Mouse (Mus musculus): ENCODE data around the gene D930007J09Rik.

Gene D930007J09Rik

DNA sequence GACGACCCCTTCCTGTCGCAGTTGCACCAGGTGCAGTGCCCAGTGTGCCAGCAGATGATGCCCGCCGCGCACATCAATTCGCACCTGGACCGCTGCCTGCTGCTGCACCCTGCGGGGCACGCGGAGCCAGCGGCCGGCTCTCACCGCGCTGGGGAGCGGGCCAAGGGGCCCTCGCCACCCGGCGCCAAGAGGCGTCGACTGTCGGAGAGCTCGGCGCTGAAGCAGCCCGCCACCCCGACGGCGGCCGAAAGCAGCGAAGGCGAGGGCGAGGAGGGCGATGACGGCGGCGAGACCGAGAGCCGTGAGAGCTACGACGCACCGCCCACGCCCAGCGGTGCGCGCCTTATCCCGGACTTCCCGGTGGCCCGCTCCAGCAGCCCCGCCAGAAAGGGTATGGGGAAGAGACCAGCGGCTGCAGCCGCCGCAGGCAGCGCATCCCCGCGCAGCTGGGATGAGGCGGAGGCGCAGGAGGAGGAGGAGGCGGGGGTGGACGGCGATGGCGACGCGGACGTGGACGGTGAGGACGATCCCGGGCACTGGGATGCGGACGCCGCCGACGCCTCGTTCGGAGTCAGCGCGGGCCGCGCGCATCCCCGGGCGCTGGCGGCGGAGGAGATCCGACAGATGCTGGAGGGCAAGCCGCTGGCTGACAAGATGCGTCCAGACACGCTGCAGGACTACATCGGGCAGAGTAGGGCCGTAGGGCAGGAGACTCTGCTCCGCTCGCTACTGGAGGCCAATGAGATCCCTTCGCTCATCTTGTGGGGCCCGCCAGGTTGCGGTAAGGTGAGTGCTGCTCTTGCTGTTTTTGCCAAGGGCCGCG, at the start of gene D930007J09Rik:
Gene D930007J09Rik, minus strand, starts transcription at position 591 of the 823 bp plus-strand sequence.
- DNase-seq: peak; percentile 79

DNA sequence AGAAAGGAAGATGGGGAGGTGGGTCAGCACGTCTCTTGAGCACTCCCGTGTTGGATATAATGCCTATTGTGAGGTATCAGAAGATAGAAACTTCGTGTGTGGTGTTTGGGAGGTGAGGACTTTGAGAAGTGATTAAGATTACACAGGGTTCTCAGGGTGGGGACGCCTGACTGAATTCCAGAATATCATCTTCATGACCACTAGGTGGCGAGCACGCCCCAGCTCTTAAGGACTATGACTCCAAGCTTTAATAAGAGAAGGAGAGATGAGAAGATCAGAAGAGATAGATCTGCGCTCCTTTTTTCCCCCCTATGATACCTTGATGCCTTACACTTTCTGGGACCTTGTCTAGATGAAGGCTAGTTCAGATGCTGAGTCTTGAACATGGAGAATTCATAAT, 49.3 kb upstream of the D930007J09Rik start:
- peak; percentile 71 for DNase-seq

DNA sequence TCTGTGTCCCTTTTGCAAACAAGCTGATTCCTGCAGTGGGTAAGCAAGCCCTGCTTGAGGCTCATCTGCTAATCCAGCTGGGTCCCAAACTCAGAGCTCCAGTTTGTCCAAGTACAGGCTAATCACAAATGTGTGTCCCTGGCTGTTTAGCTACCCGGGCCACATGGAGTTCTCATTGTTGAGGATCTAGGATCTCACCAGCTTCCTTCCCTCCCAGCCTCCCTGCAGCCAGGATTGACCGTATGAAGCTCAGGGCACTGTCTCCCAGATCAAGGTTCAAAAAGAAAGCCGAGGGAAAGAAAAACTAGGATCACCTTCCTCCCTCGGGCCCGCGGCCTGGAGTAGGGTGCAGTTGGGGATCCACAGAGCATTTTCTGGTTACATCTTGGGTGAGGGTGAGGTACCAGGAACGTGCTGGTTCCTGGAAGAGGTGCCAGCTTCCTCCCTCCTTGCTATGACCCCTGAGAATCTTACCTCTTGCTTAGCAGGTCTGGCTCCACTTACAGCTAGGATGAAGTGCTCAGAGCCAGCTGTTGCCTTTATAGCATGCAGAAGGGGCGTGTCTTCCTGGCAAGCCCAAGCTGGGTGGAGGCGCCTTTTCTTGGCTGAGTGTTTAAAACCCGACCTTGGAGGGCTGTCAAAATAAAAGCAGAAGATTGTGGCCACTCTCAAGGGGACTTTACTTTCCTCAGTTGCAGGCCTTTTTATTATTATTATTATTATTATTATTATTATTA, 48.2 kb upstream of the D930007J09Rik start, which contains the start of gene Serpinb1a:
Gene Serpinb1a, minus strand, starts transcription at position 518 of the 737 bp plus-strand sequence.
- DNase-seq: no peak

DNA sequence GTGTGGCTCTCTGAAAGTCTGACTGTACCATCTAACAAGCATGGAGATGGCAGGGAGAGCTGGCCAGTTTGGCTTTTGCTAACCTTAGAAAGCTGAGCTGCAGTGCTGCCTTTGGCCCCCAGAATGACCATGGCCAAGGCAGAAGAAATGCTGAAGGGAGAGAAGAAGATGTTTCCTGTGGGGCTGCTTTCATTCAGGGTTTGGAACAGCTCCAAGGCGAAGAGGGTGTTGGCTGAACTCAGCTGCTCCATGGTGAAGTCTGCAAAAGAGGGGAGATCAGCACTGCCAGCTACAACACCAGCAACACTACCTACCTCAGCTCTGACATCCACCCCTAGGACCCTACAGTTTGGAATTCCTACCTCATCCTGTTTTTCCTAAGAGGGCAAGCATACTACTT, 47.5 kb upstream of the D930007J09Rik start:
- no peak for DNase-seq

DNA sequence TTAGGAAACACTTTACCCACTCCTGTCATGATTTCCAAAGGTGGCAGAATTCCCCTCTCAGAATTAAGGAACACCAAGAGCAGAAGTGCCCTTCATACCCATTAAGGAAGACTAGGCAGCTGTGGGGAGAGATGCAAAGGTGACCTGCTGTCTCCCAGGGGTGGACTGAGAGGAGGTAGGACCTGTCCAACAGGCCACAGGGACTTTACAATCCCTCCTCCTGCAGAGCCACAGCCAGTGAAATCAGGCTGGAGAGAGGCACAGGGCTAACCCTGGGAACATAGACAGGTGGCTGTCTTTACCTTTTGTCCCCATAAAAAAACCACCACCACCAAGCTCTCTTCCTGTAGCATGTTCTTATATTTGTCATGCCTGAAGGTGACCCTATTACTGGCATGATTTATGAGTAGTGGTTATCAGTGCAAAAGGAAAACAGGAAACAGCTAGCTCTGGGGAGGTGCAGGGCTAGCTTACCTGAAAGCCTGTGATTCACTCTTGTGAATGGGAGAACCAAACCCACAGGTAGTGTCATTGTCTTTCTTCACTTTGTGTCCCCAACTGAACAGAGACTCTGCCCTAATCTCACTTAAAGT, 47.0 kb upstream of the D930007J09Rik start:
- no peak for DNase-seq

DNA sequence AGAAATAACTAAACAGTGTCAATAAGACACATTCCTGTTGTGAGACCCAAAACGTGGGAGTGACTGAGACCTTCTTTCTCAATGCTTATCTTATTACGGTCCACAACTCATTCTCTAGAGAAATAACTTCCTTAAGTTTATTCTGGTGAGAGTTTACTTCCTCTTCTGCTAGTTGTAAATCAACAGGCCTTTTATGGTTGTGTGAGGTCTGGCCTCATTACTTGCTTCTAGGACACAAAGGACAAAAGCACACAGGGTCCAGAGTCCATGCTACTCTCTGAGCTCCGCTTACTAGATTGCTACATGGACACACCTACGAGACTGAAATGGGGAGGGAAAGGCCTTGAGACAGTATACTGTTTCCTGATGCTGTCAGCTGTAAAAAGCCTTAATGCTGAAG, 46.4 kb upstream of the D930007J09Rik start:
- no peak for DNase-seq

DNA sequence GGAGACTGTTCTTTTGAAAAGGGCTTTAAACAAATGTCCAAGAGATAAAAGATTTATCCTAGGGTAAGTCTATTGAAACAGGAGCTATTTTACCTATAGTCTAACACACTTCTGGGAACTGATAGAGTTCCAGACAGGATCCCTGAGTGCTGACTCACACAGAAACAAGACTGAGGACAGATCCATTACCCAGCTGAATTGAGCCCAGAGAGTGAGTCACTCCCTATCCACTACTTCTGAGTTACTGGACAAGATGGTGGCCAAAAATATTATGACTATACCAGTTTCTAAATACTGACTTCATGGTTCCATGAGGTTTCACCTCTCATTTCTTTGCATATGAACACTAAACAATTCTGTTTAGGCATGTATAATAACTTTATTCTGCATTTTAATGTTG, 43.6 kb upstream of the D930007J09Rik start:
- DNase-seq: no peak

DNA sequence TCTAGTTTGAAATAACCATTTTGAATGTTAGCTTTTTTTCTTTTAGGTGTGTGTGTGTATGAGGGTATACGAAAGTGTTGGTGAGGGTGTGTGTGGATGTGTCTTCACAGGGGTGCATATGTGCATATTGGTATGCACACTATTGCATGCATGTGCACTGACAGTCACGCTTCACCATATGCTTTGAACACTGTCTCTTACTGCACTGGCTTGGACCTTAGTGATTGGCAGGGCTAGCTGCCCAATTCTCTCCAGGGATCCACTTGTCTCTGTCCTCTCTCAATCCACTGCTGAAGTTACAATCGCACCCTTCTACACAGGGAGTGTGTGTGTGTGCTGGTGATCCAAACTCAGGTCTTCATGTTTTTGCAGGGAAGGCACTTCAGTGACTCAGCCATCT, 38.7 kb upstream of the D930007J09Rik start:
- no peak for DNase-seq

DNA sequence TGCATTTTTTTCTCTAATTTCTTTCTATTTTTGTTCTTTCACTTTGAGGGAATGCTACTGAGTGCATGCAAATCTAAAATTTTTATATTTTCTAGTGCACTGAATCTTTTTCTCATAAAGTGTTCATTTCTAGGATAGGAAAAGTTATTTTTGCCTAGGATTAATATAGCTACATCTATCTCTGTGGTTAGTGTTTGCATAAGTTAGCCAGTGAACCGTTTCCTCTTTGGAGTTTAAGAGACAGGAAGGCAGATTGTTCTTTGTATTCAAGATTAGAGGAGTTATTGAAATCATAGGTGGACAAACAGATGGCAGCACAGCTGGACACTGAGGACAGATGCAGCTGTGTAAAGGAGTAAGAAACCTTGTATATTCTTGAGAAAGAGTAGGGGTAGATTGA, 36.7 kb upstream of the D930007J09Rik start:
- DNase-seq: no peak

DNA sequence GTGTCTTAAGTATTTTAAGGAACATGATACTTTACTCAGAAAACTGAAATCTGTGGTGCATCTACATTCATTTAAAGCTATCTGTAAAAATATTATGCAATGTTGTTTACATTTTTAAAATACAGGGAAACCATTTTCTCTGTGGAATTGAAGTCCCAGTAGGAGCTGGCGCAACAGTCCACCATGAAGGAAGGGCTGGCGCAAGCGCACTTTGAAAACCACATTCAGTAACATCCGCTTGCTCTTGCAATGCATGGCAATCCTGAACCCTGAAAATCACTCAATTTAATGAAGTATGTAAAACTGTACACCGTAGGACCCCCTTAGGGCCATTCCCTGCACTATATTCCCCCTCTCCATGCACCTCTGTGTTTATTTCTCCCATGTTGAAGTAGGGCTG, 31.9 kb upstream of the D930007J09Rik start:
- DNase-seq: no peak

DNA sequence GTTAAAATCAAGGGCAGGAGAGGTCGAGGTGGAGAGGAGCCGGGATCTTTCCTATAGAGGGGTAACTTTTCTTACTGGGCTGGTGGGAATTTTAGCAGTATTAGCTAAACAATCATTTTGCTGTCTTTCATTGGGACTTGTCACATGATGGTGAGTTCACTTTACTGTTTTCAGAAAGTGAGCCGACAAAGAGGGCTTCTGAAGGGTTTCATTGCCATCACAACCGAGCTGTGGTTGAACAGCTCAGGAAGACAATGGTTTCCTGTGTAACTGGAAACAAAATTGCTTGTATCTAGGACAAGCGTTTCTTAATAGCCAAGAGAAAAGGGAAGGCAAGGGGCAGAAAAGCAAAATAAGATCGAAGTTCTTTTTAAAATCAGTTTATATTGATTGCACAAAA, 30.6 kb upstream of the D930007J09Rik start:
- DNase-seq: peak; percentile 6

DNA sequence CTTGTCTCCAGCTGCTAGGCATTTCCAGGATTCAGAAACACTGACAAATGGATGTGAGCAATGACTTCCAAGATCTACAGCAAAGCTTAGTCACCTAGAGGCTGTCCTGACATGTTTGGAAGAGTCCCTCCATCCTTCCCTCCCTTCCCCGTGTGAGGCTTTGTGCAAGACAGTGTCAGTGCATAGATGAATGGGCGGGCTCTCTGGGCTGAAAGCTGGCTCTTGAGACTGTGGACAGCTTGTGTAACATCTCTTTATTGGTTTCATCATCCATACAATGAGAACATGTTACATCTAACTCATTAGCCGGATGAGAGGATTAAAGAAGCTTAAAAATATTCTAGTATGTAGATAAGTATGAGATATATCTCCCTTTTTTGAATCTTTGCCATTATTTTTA, 30.1 kb upstream of the D930007J09Rik start:
- DNase-seq: peak; percentile 10

DNA sequence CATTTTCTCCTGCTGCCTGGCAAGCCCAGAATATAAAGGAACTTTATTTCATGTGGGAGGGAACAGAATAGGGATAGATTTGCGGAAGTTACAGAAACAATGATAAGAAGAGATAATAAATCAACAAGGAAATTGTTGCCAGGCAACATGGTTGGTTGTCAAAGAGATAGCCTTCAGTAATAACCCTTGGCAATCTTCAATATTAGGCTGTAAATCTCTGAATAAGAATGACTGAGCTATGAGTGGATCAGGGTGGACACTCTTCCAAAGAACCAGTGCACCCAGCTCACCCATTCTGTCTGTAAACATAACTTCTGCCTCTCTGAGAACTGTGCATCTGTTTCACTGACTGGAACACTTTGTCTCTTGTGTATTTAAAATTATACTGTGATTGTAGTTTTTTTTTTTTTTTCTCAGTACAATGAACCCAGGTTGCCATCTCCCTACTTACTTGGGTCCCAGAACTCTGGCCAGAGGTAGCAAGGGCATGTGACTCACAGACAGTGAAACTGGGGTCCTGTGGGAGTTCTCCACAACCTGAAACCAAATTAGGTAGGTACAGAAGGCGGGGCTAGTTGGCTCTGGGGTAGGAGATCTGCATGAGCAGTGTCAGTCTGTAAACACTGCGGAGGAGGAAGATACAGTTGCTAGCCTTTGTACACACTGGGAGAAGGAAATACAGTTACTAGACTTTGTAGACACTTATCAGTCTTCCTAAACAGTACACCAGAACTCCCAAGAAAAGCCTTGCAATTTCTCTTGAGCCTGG, 29.0 kb upstream of the D930007J09Rik start:
- DNase-seq: no peak

DNA sequence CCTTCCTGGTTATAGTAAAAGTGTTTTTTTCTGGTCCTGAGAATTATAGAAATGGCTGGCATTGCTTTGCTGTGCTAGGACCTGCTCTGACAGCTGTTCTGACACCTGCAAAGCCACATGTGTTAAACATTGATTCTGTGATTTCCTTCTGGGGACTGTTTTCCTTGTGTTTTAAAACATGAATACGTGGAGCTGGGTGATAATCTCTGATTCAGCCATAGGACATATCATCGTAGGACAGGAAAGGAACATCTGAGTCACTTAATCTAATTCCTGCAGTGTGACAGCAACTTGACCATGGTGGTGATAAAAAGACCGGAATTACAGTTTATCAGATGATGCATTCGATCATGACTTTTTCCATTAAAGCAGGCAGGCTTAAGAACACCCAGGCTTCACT, 26.2 kb upstream of the D930007J09Rik start:
- DNase-seq: no peak

DNA sequence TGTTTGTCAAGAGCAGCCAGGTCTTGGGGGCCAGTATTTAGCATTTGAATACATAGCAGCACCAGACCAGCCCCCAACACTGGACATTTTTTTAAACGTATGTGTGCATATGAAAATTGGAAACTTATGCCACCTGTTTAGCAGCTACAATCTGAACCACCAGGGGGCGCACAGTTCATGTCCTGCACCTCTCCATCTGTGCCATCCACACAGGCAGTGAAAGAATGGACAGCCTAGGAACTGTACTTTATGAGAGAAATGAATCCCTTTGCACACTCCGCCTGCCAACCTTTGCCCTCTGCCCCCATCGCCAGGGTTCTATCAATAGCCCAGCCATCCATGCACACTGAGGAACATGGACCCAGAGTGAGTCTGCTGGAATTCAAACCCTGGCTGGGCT, 25.3 kb upstream of the D930007J09Rik start:
- DNase-seq: peak; percentile 57

DNA sequence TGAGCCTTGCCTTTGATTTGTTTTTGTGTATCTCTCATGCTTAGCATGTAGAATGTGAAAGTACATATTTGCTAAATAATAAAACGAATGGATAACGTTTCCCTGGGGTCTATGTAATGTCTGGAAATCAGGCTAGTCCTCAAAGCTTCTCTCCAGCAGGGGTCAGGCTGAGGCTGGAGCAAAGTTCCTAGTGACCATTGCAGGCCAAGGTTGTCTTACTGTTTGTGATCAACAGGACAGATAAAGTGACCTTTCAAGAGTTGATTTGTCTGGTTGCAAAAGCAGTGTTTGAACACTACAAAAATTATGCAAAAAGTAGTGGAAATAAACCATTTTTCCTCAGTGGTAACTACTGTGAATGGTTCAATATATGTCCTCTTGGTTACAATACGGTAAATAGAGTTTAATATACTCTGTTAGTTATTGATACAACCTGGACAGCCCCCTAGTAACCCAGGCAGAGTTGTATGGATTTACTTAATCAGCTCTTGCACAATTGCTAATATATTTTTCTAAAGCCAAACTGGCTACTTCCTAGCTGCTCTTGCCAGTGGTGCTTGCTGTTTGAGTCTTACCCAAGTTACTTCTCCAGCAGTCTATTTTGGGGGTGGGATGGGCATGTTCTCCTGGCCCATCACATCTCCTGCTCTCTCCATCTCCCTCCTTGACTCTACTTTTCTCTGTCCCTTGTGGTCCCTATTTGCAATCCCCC, 24.6 kb upstream of the D930007J09Rik start:
- no peak for DNase-seq

DNA sequence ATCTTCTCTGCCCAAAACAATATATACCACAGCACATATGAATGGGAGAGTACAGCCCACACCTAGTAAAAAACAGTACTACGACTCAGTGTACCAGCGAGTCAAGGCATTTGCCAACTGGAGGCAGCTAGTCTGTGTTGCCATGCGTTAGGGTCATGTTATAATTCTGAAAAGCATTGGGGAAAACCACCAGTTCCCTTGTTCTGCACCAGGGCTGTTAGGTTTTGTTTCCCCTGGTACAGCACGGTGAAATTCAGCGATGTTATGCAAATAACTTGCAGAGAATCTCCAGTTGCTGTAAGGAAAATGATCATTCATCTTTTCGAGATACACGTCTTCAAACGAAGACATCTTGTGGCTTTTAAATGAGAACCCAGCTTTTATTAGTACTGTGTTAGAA, 22.9 kb upstream of the D930007J09Rik start:
- no peak for DNase-seq

DNA sequence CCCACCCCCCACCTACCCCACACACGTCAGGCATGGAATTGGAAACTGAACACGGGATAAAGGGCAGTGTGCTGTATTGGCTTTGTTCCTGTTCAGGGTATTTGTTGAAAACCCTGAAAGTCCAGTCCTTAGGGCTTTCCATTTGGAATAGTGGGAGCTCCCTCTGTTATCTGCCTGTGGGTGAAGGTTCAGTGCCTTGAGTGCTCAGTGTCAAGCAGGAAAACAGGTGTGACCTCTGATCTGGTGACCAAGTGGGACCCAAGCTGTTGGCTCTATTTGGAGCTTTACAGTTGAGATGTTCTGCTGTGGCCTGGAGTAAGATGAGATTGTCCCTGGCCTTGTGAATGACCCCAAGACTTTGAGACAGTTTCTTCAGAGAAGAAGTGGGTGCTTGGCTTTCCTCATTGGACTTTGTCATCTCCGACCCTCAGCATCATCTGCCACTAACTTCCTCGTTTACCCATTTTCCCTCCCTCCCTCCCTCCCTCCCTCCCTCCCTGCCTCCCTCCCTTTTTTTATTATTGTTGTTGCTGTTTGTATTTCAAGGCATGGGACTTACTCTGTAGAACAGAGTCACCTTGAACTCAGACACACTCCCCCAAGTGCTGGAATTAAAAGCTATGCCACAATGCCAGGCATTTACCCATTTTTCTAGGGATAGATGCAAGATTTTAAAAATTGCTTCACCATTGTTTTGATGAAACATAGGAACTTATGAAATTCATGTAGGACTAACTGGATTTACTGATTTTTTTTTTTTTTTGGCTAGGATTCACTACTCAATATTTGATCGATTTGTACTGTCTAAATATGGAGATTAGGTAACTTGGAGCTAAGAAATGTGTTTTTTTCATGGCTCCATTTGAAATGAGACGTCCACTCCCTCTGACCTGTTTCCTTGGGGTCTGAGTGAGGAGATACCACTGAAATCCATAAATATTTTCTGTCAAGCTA, 22.0 kb upstream of the D930007J09Rik start:
- DNase-seq: no peak

DNA sequence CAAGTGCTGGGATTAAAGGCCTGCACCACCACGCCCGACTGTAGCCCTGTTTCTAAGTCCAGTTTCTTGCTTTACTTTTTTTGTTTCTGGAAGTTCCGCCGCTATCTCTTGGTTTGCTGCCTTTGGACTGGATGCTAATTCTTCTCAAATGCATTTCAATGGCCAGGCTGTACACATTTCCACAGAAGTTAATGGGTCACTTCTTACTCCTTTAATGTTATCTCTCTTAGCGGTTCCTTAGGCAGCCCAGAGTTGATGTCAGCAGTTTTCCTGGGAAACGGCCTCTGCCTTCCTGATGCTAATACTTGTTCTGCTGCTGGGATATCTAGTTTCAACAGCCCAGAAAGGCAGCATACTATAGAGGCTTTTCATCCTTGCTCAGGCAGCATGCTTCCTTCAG, 20.5 kb upstream of the D930007J09Rik start:
- no peak for DNase-seq

DNA sequence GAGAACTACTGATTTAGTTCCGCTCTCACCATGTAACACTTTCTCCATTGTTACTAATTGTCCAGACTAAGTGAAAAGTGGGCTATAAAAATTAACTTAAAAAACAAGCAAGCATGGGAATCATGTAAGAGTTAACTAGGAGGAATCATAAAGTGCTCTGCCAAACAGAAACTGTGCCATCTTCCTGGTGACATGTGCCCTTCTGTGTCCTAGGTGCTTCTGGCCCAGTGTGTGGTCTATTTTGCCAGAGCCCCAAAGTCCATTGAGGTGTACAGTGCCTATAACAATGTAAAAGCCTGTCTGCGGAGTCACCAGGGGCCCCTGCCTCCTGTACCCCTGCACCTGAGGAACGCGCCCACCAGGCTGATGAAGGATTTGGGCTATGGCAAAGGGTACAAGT, 19.0 kb upstream of the D930007J09Rik start:
- DNase-seq: no peak

DNA sequence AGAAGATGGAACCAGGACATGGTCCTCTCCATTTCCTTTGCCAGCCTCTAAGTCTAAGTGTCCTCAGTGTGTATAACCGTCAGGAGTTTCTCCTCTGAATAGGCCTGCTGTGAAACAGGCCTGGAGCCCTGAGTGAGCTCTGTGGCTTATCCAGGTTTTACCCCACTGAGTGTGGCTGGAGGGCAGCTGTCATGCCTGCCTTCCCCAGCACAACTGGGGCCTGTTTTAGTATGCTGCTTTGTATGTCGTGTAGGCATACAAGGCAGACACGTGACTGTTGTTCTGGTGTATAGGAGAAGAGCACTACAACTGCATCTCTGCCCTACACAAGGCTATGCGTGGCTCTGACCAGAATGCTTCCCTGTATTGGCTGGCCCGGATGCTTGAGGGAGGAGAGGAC, 17.3 kb upstream of the D930007J09Rik start:
- no peak for DNase-seq

All from retina, postnatal 1 day (tissue).